11 mouse cellular contexts compared by ENCODE assay signal in the genomic region with DNA sequence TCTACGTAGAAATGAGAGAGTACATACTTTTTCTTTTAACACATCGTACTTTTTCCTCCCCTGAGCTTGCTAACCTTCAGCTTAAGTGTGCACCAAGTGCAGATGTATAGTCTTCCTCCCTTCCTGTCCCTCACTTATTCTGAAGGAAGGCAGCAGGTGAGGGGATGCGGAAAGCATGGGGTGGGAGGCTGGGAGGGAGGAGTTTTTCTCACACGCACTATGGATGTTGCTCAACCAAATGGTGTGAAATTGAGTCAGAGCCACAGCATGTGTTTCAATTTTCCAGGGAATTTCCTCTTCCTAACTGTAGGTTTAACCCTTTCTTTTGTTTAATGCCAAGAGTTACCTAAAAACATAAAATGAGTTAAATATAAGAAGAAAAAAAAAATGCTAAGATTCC.
"Had no signal": no experiment of that assay in that cellular context is flagged by ENCODE, and none has a peak within 500 bp of the region (broad histone marks: within the 10 kb centered on the region; RNA-seq: fewer than 3 reads in every experiment).

No protein-coding gene starts in this region.

- H3K36me3 ChIP-seq: midbrain, embryonic 10.5 days; neural tube, embryonic 13.5 days had no signal

- H3K27me3 ChIP-seq: neural tube, embryonic 13.5 days had no signal

- H3K9ac ChIP-seq: liver, embryonic 14.5 days; neural tube, embryonic 13.5 days had no signal

- H3K4me3 ChIP-seq: midbrain, embryonic 10.5 days; neural tube, embryonic 13.5 days had no signal

- H3K9me3 ChIP-seq: midbrain, embryonic 10.5 days; neural tube, embryonic 13.5 days had no signal

- H3K27ac ChIP-seq: liver, embryonic 14.5 days; midbrain, embryonic 10.5 days; neural tube, embryonic 13.5 days had no signal

- DNase-seq: kidney, adult 8-10 months; kidney, postnatal 25 days; layer of hippocampus, adult 9-11 months; lung, adult 18-20 months; midbrain, embryonic 14.5 days; retina, postnatal 1 day; right cerebral cortex, postnatal 14 days; thymus, postnatal 4 days had no signal

- H3K4me2 ChIP-seq: neural tube, embryonic 13.5 days had no signal
